Mouse (Mus musculus) ES-Bruce4 (cell line): Measurements from ENCODE around the gene Prkag2. TPM values are rescaled to one million over a fixed set of nuclear protein-coding genes. Genes with fewer than 3 reads are reported as not detected.

Source experiments
- H3K27ac ChIP-seq: 2 replicates; pipeline ENCODE4 v1.5.1; 2012; ENCODE audit warnings: low read length, inconsistent platforms; ENCODE audit not compliant: insufficient read depth
- H3K27me3 ChIP-seq: 2 replicates; pipeline ENCODE4 v1.6.1; 2012; ENCODE audit warnings: mild to moderate bottlenecking, low read length, inconsistent platforms; ENCODE audit not compliant: control insufficient read depth, poor library complexity, insufficient read depth, severe bottlenecking
- H3K36me3 ChIP-seq: 2 replicates; pipeline ENCODE4 v1.6.1; 2012; ENCODE audit warnings: inconsistent platforms, mild to moderate bottlenecking, low read length, moderate library complexity; ENCODE audit not compliant: control insufficient read depth, poor library complexity, insufficient read depth, severe bottlenecking
- H3K4me1 ChIP-seq: one replicate; pipeline ENCODE4 v1.8.1; 2011; ENCODE audit warnings: low read length; ENCODE audit not compliant: control insufficient read depth, insufficient read depth
- H3K4me3 ChIP-seq: 2 replicates; pipeline ENCODE4 v1.5.1; 2011; ENCODE audit warnings: low read depth, mild to moderate bottlenecking, low read length
- H3K9ac ChIP-seq: 2 replicates; pipeline ENCODE4 v1.6.1; 2012; ENCODE audit warnings: low read depth, mild to moderate bottlenecking, inconsistent platforms; ENCODE audit not compliant: poor library complexity, severe bottlenecking
- H3K9me3 ChIP-seq: replicated peaks from 2 replicates; pipeline ENCODE4 v1.6.1; 2012; ENCODE audit warnings: mild to moderate bottlenecking, low read length, inconsistent platforms; ENCODE audit not compliant: control insufficient read depth, poor library complexity, insufficient read depth, severe bottlenecking
- CTCF ChIP-seq: IDR thresholded peaks from one replicate; pipeline ENCODE4 v1.8.1; 2011; ENCODE audit warnings: low read depth, low read length
- EP300 ChIP-seq: IDR thresholded peaks from 2 replicates; pipeline ENCODE4 v1.6.1; 2011; ENCODE audit warnings: low read depth, low read length; ENCODE audit not compliant: insufficient read depth
- POLR2A ChIP-seq: IDR thresholded peaks from one replicate; pipeline ENCODE4 v1.8.1; 2011; ENCODE audit warnings: low read length; ENCODE audit not compliant: insufficient read depth
- polyA plus RNA-seq: library from polyadenylated mRNA; stranded (reverse); fragments of >200 nt; gene quantifications from 2 replicates; pipeline ENCODE4 v1.2.4, GENCODE M21; 2011; ENCODE audit warnings: low read depth; ENCODE audit not compliant: missing spikeins, insufficient read depth, insufficient read length

Gene Prkag2
- polyA plus RNA-seq, 1 experiment: 22.0 TPM

GRCm38 (mm10) chr5:25083816-25084215, 16.6 kb downstream of the Prkag2 start:
- Histone ChIP-seq H3K36me3 (no peaks in the 10 kb centered on the region), H3K9ac (no peak overlapping the region), H3K27me3 (no peaks in the 10 kb centered on the region), H3K4me3 (no peak overlapping the region), H3K27ac (no peak overlapping the region), H3K9me3 (no peaks in the 10 kb centered on the region), H3K4me1 (no peaks in the 10 kb centered on the region)
- TF ChIP-seq CTCF (no peak), POLR2A (no peak), EP300 (no peak)

GRCm38 (mm10) chr5:25082542-25082941, 17.9 kb downstream of the Prkag2 start:
- H3K9ac ChIP-seq: no peak overlapping the region

DNA sequence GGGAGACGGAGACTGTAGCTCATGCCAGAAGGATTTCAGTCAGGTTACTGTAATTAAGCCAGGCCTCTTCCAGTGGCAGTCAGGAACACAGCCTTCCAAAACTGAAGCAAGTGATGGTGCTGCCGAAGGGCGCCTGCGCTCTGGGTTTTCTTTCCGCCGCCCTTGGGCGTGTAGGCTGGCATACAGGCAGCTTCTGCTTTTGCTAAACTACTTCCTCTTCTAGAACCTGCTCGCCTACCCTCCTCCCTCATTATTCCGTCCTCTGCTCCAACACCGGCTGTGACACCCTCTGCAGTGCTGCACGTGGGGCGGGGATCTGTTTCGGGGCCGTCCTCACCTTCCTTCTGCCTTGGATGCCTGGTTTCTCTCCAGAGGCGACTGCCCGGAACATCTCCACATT, 18.9 kb downstream of the Prkag2 start:
- TF ChIP-seq POLR2A (no peak), EP300 (no peak), CTCF (no peak)
- Histone ChIP-seq H3K9me3 (no peaks in the 10 kb centered on the region), H3K27ac (no peak overlapping the region), H3K4me3 (no peak overlapping the region), H3K27me3 (no peaks in the 10 kb centered on the region), H3K9ac (no peak overlapping the region), H3K36me3 (no peaks in the 10 kb centered on the region), H3K4me1 (no peaks in the 10 kb centered on the region)

More at GRCm38 (mm10) chr5:25082542-25082941, 17.9 kb downstream of the Prkag2 start:
- Histone ChIP-seq H3K36me3 (no peaks in the 10 kb centered on the region), H3K4me1 (no peaks in the 10 kb centered on the region), H3K9me3 (no peaks in the 10 kb centered on the region), H3K4me3 (no peak overlapping the region), H3K27ac (no peak overlapping the region), H3K27me3 (no peaks in the 10 kb centered on the region)
- TF ChIP-seq CTCF: peak; percentile 53
- no peak for TF ChIP-seq EP300

DNA sequence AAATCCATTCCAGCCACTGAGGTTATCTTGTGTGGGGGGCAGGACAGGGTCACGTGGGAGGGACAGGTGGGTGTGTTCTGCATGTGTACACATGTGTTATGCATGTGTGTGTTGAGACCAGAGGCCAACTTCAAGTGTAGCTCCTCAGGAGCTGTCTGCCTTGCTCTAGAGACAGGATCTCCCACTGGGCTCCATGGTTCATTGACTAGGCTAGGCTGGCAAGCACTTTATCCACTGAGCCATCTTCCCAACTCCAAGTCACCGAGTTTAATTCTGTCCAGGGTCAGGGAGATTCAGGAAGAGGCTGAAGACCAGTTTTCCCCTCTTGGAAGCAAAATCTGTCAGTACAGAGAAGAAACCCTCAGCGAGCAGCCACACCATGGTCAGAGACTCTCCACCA, 19.4 kb downstream of the Prkag2 start:
- Histone ChIP-seq H3K27me3 (no peaks in the 10 kb centered on the region), H3K36me3 (no peaks in the 10 kb centered on the region), H3K4me3 (no peak overlapping the region), H3K27ac (no peak overlapping the region), H3K4me1 (no peaks in the 10 kb centered on the region), H3K9ac (no peak overlapping the region), H3K9me3 (no peaks in the 10 kb centered on the region)
- TF ChIP-seq CTCF (no peak), EP300 (no peak), POLR2A (no peak)

GRCm38 (mm10) chr5:25080438-25080945, 19.9 kb downstream of the Prkag2 start:
- Histone ChIP-seq H3K27ac (no peak overlapping the region), H3K27me3 (no peaks in the 10 kb centered on the region), H3K4me1 (no peaks in the 10 kb centered on the region), H3K36me3 (no peaks in the 10 kb centered on the region), H3K9me3 (no peaks in the 10 kb centered on the region), H3K4me3 (no peak overlapping the region), H3K9ac (no peak overlapping the region)
- no peak for TF ChIP-seq POLR2A
- TF ChIP-seq EP300: no peak
- no peak for TF ChIP-seq CTCF

DNA sequence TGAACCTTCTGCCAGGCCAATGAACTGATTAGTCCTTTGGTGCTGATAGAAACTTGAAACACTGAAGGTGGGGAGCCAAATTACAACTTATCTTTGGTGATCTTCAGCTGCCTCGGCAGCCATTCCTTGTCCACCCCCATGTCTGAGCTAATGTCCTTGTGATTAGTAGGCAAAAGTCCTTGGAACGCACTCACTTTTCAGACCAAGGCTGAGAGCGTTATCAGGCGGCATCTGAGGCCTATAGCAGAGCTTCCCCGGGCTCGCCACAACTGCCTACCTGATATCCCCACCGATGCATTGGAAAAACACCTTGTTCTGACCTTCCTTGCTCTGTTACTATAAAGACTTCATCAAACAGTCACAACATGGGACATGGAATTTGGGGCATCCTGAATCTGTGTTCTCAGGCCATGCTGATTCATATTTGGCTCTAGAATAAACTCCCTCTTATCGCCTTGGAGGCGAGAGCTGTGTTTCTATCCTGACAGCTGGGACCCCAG, 20.6 kb downstream of the Prkag2 start:
- no peaks in the 10 kb centered on the region for H3K27me3 ChIP-seq
- H3K4me1 ChIP-seq: no peaks in the 10 kb centered on the region
- no peak overlapping the region for H3K27ac ChIP-seq
- no peak for TF ChIP-seq POLR2A
- TF ChIP-seq CTCF: no peak
- TF ChIP-seq EP300: no peak
- no peaks in the 10 kb centered on the region for H3K9me3 ChIP-seq
- H3K9ac ChIP-seq: no peak overlapping the region
- no peaks in the 10 kb centered on the region for H3K36me3 ChIP-seq
- H3K4me3 ChIP-seq: no peak overlapping the region
